Mouse (Mus musculus): ENCODE data around the gene Ruvbl1. TPM values are rescaled to one million over a fixed set of nuclear protein-coding genes. Genes with fewer than 3 reads are reported as not detected.

The Ruvbl1 gene
- 10 to 100 TPM; 25.2 to 30.5 TPM for total RNA-seq (2023)

GRCm38 (mm10) chr6:88465181-88465920 is at the start of gene Ruvbl1:
Ruvbl1 (plus strand) TSS chr6:88465409.

GRCm38 (mm10) chr6:88446063-88447002 is 18.9 kb upstream of the Ruvbl1 start, which contains the start of gene Eefsec:
Eefsec (minus strand) TSS chr6:88446539.

GRCm38 (mm10) chr6:88518404-88519263 is 53.4 kb downstream of the Ruvbl1 start, which contains the start of gene Sec61a1:
Sec61a1 (minus strand) TSS chr6:88518905.

Other genes starting within 250 kb of the Ruvbl1 start
- gene Dnajb8, start 243.1 kb upstream of the Ruvbl1 start, total RNA-seq (2023) = not detected
- 10 to 100 TPM; 46.3 to 48.1 TPM for gene Eefsec, start 18.9 kb upstream of the Ruvbl1 start, total RNA-seq (2023)
- 100 to 1,000 TPM; 251 to 263 TPM for gene Sec61a1, start 53.5 kb downstream of the Ruvbl1 start, total RNA-seq (2023)
- gene Kbtbd12, start 172.5 kb downstream of the Ruvbl1 start, total RNA-seq (2023) = not detected